Mouse (Mus musculus) subcutaneous adipose tissue, adult 2 months (tissue): ENCODE data around the gene Acbd4. TPM values are rescaled to one million over a fixed set of nuclear protein-coding genes. Genes with fewer than 3 reads are reported as not detected.

Experiments
- polyA plus RNA-seq: library from polyadenylated mRNA; depleted of rRNA; stranded (reverse); fragments of >200 nt; gene quantifications from 2 replicates; pipeline ENCODE4 v1.2.3, GENCODE M21; 2012; ENCODE audit warnings: low replicate concordance; rRNA removed

Acbd4 gene
- polyA plus RNA-seq = 112 and 241 TPM in 2 replicates

GRCm38 (mm10) chr11:103101481-103101865 is at the start of gene Acbd4, which contains the start of gene Plcd3:
Acbd4 (plus strand) TSS chr11:103101682.
Plcd3 (minus strand) TSS chr11:103101658.

GRCm38 (mm10) chr11:103116008-103116818 is 14.7 kb downstream of the Acbd4 start, which contains the start of gene Hexim1:
Hexim1 (plus strand) TSS chr11:103116231.

DNA sequence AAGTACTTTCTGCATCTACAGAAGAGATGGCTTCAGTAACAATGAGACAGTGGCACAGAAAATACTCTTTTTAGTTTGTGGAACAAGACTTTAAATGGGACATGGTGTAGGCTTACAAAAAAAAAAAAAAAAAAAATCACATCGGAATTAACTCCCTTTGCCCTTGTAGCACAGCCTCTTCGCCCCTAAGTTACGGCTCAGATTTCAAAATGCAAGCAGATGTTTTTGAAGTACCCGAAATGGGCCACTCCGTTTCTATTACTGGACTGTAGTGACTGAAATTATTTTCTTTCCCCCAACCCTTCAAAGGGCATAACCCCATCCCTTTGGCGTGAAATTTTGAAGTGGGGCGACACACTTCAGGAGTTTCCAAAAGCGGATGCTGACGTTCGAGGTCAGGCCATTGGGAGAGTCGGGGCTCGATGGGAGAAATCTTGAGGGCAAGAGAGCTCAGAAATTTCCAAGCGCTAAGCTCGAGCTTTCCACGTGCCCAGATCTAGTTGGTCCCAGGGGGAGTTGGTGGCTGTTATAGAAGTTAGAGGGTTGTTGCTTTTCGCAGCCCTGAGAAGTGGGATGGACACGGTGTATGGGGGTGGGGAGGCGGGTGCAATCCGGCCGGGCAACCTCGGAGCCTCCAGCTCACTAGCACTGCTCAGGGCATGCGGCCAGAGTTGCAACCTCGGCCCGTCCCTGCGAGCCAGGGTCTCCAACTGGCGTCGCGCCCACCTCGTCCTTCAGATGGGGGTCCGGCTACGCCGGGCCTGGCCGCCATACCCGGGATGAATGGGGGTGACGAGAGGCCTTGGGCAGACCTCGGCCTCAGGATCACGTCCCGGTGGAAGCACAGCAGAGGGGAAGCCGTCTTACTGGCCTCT is 30.5 kb downstream of the Acbd4 start, which contains the start of gene Hexim2:
Gene Hexim2, plus strand, starts transcription at position 729 of the 875 bp plus-strand sequence.

Other genes starting within 250 kb of the Acbd4 start
- 68.8 and 102 TPM in 2 replicates for gene Eftud2, start 220.7 kb upstream of the Acbd4 start, polyA plus RNA-seq
- 0.10 and 0.22 TPM in 2 replicates for gene Ccdc103, start 220.5 kb upstream of the Acbd4 start, polyA plus RNA-seq
- not detected in 2 replicates for gene Fam187a, start 216.5 kb upstream of the Acbd4 start, polyA plus RNA-seq
- 0.06 and 2.0 TPM in 2 replicates for gene Gfap, start 200.8 kb upstream of the Acbd4 start, polyA plus RNA-seq
- gene Kif18b, start 176.6 kb upstream of the Acbd4 start, polyA plus RNA-seq = 0.70 and 5.4 TPM in 2 replicates
- 1.4 TPM in 1 of 2 replicates, not detected in the other for gene C1ql1, start 155.0 kb upstream of the Acbd4 start, polyA plus RNA-seq
- 62.6 and 79.6 TPM in 2 replicates for gene Nmt1, start 73.5 kb upstream of the Acbd4 start, polyA plus RNA-seq
- 73.9 and 113 TPM in 2 replicates for gene Dcakd, start 73.3 kb upstream of the Acbd4 start, polyA plus RNA-seq
- gene Plcd3, start within 50 bp of the Acbd4 start, polyA plus RNA-seq = 17.3 and 39.0 TPM in 2 replicates
- gene Hexim1, start 14.5 kb downstream of the Acbd4 start, polyA plus RNA-seq = 19.2 and 30.7 TPM in 2 replicates
- 6.4 and 7.4 TPM in 2 replicates for gene Hexim2, start 30.7 kb downstream of the Acbd4 start, polyA plus RNA-seq
- gene Fmnl1, start 69.4 kb downstream of the Acbd4 start, polyA plus RNA-seq = 15.2 and 22.9 TPM in 2 replicates
- 0.24 and 0.34 TPM in 2 replicates for gene 1700023F06Rik, start 106.9 kb downstream of the Acbd4 start, polyA plus RNA-seq
- not detected in 2 replicates for gene Spata32, start 116.8 kb downstream of the Acbd4 start, polyA plus RNA-seq
- 6.4 and 18.6 TPM in 2 replicates for gene Map3k14, start 165.8 kb downstream of the Acbd4 start, polyA plus RNA-seq